Mouse (Mus musculus) cerebellum, adult 8-10 months (tissue): ENCODE measurements around the gene Foxk1.

Experiments
- DNase-seq: peaks from one replicate; pipeline ENCODE4 v3.0.0; 2022

Foxk1 gene

GRCm38 (mm10) chr5:142489955-142490707, 88.8 kb downstream of the Foxk1 start:
- no peak for DNase-seq

DNA sequence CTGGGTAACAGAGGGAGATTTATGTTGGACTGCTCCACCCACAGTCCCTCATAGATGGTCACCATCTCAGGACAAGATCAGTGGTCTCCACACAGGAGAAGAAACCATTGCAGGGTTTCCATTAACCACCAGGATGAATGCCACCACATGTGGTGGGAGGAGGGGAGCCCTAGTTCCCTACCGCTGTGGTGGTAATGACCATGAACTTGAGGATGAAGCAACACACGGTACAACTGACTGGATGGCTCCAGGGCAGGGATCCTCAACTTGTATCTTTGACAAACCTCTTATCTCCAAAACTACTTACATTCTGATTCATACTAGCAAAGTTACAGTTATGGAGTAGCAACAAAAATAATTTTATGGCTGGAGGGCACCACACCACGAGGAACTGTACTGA, 92.0 kb downstream of the Foxk1 start:
- DNase-seq: no peak

- peak; percentile 69 for DNase-seq
These were observed 94.2 kb downstream of the Foxk1 start for GRCm38 (mm10) chr5:142495321-142496096.

GRCm38 (mm10) chr5:142498964-142499363, 97.7 kb downstream of the Foxk1 start:
- DNase-seq: peak; percentile 49

DNA sequence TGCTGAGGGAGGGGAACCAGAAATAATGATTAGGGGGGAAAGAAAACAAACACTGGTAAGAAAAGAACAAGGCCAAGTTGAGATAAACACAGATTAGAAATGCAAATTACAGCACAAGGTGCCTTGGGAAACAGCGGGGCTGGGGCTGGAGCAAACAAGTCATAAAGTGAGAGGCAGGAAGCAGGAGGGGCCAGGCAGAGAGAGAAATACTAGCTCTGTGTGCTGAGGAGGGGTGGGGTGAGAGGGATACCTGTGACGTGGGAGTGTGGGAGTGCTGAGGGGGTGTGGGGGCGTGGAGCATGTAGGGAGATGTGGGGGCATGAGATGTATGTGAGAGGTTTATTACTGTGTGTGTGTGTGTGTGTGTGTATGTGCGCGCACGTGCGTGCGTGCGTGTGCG, 99.6 kb downstream of the Foxk1 start:
- DNase-seq: no peak

DNA sequence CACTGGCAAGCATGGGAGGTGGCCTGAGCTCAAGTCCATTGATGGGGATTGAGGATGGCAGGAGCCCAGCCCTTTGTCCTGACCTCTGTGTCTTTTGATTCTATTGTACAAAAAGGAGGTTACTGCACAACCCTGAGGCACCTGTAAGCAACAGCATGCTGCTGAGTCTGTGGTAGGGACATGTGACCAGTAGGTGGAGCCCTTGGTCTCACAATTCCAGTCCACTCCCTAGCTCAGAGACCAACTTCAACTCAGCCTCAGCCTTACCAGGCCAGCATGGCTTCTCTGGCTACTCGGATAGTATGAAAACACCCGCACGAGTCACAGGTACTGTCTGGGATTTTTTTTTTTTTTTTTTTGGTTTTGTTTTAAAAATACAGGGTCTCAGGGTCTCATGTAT, 101.1 kb downstream of the Foxk1 start:
- peak; percentile 89 for DNase-seq

DNA sequence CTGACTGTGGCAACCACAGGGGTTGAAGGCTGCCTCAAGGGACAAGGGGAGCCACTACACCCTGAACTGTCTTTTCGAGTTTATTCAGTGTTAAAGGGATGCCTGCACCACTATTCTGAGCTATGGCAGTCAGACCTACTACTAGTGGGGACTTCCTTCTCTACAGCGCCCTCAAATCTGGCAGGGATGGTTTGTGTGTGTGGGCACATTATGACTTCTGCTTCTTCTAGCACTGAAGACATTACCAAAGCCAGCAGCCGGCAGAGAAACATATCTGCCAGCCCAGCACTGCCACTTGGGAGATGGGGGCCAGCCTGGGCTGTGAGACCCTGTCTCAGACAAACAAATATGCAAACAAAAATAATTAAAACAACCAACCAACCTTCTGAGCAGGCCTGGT, 102.9 kb downstream of the Foxk1 start:
- DNase-seq: no peak

DNA sequence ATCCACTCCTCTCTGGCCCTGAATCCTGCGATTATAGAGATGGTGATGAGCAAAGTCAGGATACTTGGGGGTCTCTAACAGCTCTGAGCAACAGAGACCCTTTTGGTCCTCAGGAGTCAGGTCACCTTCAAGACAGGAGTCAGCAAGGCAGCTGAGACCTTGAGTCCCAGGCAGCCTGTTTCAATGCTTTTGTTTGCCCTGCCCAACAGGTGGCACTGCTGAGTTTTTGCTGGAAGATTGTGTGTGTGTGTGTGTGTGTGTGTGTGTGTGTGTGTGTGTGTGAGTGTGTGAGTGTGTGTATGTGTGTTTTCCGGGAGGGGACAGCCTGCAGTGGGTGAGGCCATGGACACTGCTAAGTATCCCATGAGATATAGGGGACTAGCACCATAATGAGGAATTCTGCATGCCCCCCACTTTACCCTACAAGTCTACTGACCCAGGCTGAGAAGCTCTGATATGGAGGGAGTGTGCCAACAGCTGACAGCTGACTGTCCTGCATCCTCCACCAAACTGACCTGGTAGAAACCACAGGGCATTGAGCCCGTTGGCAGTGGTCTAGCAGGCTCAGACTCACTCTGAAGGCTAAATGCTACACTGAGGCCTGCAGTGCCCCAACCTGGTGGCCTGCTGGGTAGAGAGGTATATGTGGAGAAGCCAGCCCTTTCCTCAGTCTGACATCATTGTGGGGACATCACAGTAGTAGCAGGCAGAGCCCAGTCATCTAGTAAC, 104.6 kb downstream of the Foxk1 start:
- DNase-seq: no peak

GRCm38 (mm10) chr5:142509141-142510060, 108.1 kb downstream of the Foxk1 start:
- DNase-seq: peak; percentile 82

- DNase-seq: no peak
These were observed 108.7 kb downstream of the Foxk1 start for GRCm38 (mm10) chr5:142510061-142510414.
